Mouse (Mus musculus) G1E-ER4 (cell line): Measurements from ENCODE around the gene Ift88. TPM values are rescaled to one million over a fixed set of nuclear protein-coding genes. Genes with fewer than 3 reads are reported as not detected.

Source experiments
- GATA1 ChIP-seq: IDR thresholded peaks from one replicate; pipeline ENCODE4 v1.8.0; 2012; ENCODE audit warnings: low read length, inconsistent platforms
- polyA plus RNA-seq: library from polyadenylated mRNA; stranded (reverse); fragments of >175 nt; gene quantifications from 2 replicates; pipeline ENCODE4 v1.2.3, GENCODE M21; 2012

Ift88 gene
- polyA plus RNA-seq, 1 experiment: 3.5 TPM

- no peak for TF ChIP-seq GATA1
Observed at GRCm38 (mm10) chr14:57524671-57525387, 101.0 kb downstream of the Ift88 start, which contains the start of gene Il17d. Gene Il17d (plus strand): TSS chr14:57524777.

- TF ChIP-seq GATA1: no peak
Observed at GRCm38 (mm10) chr14:57525388-57526049, 101.7 kb downstream of the Ift88 start.

GRCm38 (mm10) chr14:57526050-57526623, 102.3 kb downstream of the Ift88 start:
- no peak for TF ChIP-seq GATA1

- no peak for TF ChIP-seq GATA1
Observed at GRCm38 (mm10) chr14:57527122-57527521, 103.3 kb downstream of the Ift88 start.

GRCm38 (mm10) chr14:57527598-57527997, 103.7 kb downstream of the Ift88 start:
- no peak for TF ChIP-seq GATA1

GRCm38 (mm10) chr14:57529086-57529785, 105.4 kb downstream of the Ift88 start:
- no peak for TF ChIP-seq GATA1

- no peak for TF ChIP-seq GATA1
Observed at GRCm38 (mm10) chr14:57529786-57530515, 106.1 kb downstream of the Ift88 start.

GRCm38 (mm10) chr14:57532577-57532976, 108.7 kb downstream of the Ift88 start:
- no peak for TF ChIP-seq GATA1

GRCm38 (mm10) chr14:57533214-57533613, 109.4 kb downstream of the Ift88 start:
- TF ChIP-seq GATA1: no peak

GRCm38 (mm10) chr14:57533841-57534240, 110.0 kb downstream of the Ift88 start:
- no peak for TF ChIP-seq GATA1

- no peak for TF ChIP-seq GATA1
Observed at GRCm38 (mm10) chr14:57534346-57534745, 110.5 kb downstream of the Ift88 start.

- no peak for TF ChIP-seq GATA1
Observed at GRCm38 (mm10) chr14:57534961-57535360, 111.1 kb downstream of the Ift88 start.

GRCm38 (mm10) chr14:57535646-57536045, 111.8 kb downstream of the Ift88 start:
- TF ChIP-seq GATA1: no peak

GRCm38 (mm10) chr14:57536820-57537219, 113.0 kb downstream of the Ift88 start:
- TF ChIP-seq GATA1: no peak
